Mouse (Mus musculus) thymus, postnatal 0 days (tissue): ENCODE measurements at regions not wholly inside any gene's neighbourhood (a gene's known extent, or its start where the extent isn't known, plus 50 kb on each side); places are given as distances from the start of the nearest gene placed in this dataset.

Experiments
- DNase-seq: peaks from one replicate; pipeline ENCODE4 v3.0.0-alpha.2; 2015; ENCODE audit warnings: low spot score

DNA sequence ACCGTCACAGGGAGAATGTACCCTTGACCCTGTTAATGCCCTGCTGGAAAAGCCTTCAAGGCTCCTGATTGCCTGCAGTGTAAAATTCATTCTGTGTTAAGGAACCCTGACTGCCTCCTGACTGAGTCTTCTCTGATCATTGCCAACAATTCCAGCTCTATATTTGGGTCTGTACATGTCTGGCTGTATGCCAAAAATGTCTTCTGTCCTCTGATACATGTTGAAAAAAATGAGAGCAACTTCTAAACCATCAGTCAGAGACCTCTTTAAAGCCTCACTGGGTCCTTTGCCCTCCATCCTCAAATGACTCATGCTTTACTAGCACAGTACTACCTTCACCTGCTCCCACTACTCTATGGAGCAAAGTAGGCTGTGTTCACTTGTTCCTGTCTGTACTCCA is 408.3 kb downstream of the Nbas start:
- DNase-seq = no peak

DNA sequence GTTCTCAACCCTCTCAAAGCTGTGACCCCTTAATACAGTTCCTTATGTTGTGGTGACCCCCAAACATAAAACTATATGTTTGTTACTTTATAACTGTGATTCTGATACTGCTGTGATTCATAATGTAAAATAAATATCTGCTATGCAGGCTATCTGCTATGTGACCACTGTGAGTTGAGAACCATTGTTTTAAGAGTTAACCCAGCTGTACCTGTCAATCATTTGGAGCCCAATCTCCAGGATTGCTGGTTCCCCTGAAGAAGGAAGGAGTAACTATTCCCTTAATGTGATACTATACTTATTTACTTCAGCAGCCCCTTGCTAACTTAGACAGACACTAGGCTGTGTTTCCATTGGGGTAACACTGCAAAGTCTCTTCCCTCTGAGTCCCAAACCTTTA is 400.5 kb downstream of the Nbas start:
- DNase-seq = no peak

GRCm38 (mm10) chr12:13668485-13669022 is 399.6 kb downstream of the Nbas start:
- no peak for DNase-seq

DNA sequence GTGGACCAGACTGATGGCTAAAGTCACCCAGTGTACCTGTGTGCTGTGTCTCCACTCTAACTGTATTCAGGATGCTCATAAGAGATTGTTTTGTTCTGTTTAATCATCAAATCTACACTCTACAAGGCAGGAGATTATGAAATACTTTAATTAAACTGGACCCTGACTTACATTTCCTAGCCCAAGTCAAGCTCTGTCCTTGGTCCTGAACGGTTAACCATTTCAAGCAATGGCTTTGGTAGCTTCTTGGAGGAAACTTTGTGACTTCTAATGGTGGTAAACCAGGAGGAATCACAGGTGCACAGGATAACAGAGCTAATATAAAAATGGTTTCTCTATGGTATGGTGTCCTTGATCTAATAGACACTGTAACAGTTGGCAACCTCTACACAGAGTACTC is 370.4 kb downstream of the Nbas start:
- DNase-seq = no peak
